Mouse (Mus musculus) hematopoietic multipotent progenitor cell, adult 10-12 weeks (in vitro differentiated cells): ENCODE results near the gene Kcnn1. TPM values are rescaled to one million over a fixed set of nuclear protein-coding genes. Genes with fewer than 3 reads are reported as not detected.

Experiments
- polyA plus RNA-seq: library from polyadenylated mRNA; stranded (reverse); fragments of >175 nt; gene quantifications from 2 replicates; pipeline ENCODE4 v1.2.3, GENCODE M21; 2012; ENCODE audit warnings: low replicate concordance

Kcnn1 gene
- polyA plus RNA-seq: 0.33 and 0.61 TPM in 2 replicates

GRCm38 (mm10) chr8:70862824-70863641, at the start of gene Kcnn1:
Gene Kcnn1, minus strand, starts transcription at chr8:70863258.

GRCm38 (mm10) chr8:70905831-70906736, 43.0 kb upstream of the Kcnn1 start, which contains the start of gene Map1s:
Gene Map1s, plus strand, starts transcription at chr8:70905932.

DNA sequence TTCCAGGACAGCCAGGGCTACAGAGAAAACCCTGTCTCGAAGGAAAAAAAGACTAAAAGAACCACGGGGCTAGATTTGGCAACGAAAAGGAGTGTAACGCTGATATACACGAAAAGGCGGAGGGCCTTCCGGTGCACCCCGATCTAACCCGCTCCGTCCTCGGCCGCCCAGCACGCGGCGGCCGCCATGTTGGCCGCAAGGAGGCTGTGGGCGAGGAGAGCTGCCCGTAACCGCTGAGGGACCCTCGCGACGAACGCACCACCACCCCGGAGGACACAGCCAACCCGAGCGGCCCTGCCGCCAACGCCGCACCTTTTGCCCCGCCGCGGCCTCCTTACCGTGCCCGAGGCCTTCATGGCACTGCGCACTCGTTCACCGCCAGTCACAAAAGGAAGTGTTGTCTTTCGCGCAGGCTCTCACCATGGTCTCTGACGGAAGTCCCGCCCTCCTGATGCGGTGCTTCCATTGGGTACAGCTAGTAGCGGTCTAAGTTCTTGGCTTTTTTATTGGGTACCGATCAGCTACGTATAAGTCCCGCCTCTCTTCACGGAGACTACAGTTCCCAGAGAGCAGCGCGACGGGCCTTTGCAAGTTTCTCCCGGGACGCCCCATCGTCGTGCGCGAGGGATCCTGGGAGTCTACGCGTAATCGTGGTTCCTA, 34.1 kb upstream of the Kcnn1 start, which contains the start of gene Rpl18a:
TSS of gene Rpl18a (minus strand) at position 392 of the 660 bp plus-strand sequence.

GRCm38 (mm10) chr8:70892022-70892895, 29.2 kb upstream of the Kcnn1 start, which contains the start of gene Slc5a5:
Gene Slc5a5, minus strand, starts transcription at chr8:70892757.

GRCm38 (mm10) chr8:70873364-70873985, 10.4 kb upstream of the Kcnn1 start, which contains the start of gene Ccdc124:
Gene Ccdc124, minus strand, starts transcription at chr8:70873935.

DNA sequence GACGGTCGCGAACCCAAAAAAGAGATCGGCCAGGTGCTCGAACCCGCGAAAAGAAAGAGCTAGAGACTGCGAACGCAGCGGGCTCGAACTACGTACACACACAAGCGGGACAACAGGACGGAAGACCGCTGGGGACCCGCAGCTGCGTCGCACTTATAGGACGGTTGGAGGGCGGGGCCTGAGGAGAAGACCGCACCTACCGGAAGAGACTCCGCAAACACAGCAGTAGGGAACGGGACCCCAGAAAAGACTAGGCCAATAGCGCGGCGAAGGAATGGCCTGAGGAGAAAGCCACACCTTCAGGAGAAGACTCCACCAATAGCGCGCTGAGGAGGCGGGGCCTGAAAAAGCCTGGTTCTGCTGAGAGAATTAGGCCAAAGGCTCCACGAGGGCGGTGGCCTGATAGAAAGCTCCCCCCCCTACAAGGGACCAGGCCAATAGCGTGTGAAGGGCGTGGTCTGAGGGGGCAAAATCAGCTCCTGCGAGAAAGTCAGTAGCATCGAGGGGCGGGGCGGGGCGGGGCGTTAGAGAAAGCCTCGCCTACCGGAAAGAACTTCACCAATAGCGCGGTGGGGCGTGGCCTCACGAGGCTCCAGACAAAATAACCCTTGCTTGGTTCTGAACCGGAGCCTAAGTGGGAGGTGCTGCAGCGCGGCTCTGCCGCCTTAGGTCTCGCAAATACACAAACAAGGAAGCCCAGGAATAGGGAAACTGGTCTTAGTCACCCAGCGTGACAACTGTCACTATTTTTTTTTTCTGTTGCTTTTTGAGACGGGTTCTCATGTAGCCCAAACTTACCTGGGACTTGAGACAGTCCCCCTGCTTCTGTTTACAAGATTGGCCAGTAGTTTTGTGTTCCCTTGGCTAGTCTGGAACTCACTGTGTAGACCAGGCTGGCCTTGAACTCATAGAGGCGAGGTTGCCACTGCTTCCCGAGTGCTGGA, 23.4 kb downstream of the Kcnn1 start, which contains the start of gene Arrdc2:
TSS of gene Arrdc2 (minus strand) at position 313 of the 944 bp plus-strand sequence.

DNA sequence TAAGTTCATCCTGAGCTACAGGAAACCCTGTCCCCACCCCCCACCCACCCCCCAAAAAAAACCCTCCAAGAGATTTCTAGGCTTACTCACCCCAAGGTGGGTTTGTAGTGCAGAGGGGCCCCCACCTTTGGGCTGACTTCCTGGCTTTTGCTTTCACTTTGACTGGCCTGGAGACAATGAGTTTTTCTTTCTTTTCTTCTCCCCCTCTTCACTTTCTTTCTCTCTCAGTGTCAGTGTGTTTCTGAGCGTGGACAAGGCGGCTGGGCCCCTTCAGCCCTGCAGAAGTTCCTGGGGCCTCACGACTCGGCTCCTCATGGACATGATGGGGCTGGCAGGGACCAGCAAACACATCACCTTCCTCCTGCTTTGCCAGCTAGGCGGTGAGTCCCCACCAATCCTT, 54.8 kb downstream of the Kcnn1 start, which contains the start of gene Il12rb1:
TSS of gene Il12rb1 (plus strand) at position 211 of the 400 bp plus-strand sequence.

GRCm38 (mm10) chr8:70804481-70805206, 58.4 kb downstream of the Kcnn1 start, which contains the start of gene Mast3:
Gene Mast3, minus strand, starts transcription at chr8:70805054.

Other genes starting within 250 kb of the Kcnn1 start
- gene Lrrc25, start 247.1 kb downstream of the Kcnn1 start, polyA plus RNA-seq: 40.3 and 51.0 TPM in 2 replicates
- 0.58 and 1.2 TPM in 2 replicates for gene Gdf15, start 230.8 kb downstream of the Kcnn1 start, polyA plus RNA-seq
- 3.4 and 3.7 TPM in 2 replicates for gene Pgpep1, start 202.9 kb downstream of the Kcnn1 start, polyA plus RNA-seq
- 257 and 405 TPM in 2 replicates for gene Lsm4, start 190.0 kb downstream of the Kcnn1 start, polyA plus RNA-seq
- gene Jund, start 164.3 kb downstream of the Kcnn1 start, polyA plus RNA-seq: 801 and 2,923 TPM in 2 replicates
- gene Iqcn, start 159.8 kb downstream of the Kcnn1 start, polyA plus RNA-seq: 0.03 TPM in 1 of 2 replicates, not detected in the other
- 0.20 TPM in 1 of 2 replicates, not detected in the other for gene Gm3336, start 144.7 kb downstream of the Kcnn1 start, polyA plus RNA-seq
- gene Pde4c, start 139.5 kb downstream of the Kcnn1 start, polyA plus RNA-seq: 8.2 and 8.4 TPM in 2 replicates
- gene Rab3a, start 108.6 kb downstream of the Kcnn1 start, polyA plus RNA-seq: 23.3 and 50.9 TPM in 2 replicates
- 67.8 and 94.2 TPM in 2 replicates for gene Mpv17l2, start 102.3 kb downstream of the Kcnn1 start, polyA plus RNA-seq
- gene Pik3r2, start 86.5 kb downstream of the Kcnn1 start, polyA plus RNA-seq: 55.0 and 106 TPM in 2 replicates
- 424 and 1,050 TPM in 2 replicates for gene Mast3, start 58.2 kb downstream of the Kcnn1 start, polyA plus RNA-seq
- 4.7 and 10.2 TPM in 2 replicates for gene Il12rb1, start 54.8 kb downstream of the Kcnn1 start, polyA plus RNA-seq
- gene Arrdc2, start 23.5 kb downstream of the Kcnn1 start, polyA plus RNA-seq: 68.9 and 169 TPM in 2 replicates
- gene Ccdc124, start 10.7 kb upstream of the Kcnn1 start, polyA plus RNA-seq: 116 and 130 TPM in 2 replicates
- 0.16 and 0.54 TPM in 2 replicates for gene Slc5a5, start 29.5 kb upstream of the Kcnn1 start, polyA plus RNA-seq
- gene Rpl18a, start 34.2 kb upstream of the Kcnn1 start, polyA plus RNA-seq: 1,142 and 8,485 TPM in 2 replicates
- 86.1 and 126 TPM in 2 replicates for gene Map1s, start 42.7 kb upstream of the Kcnn1 start, polyA plus RNA-seq